12 mouse cellular contexts compared by ENCODE assay signal in the genomic region with DNA sequence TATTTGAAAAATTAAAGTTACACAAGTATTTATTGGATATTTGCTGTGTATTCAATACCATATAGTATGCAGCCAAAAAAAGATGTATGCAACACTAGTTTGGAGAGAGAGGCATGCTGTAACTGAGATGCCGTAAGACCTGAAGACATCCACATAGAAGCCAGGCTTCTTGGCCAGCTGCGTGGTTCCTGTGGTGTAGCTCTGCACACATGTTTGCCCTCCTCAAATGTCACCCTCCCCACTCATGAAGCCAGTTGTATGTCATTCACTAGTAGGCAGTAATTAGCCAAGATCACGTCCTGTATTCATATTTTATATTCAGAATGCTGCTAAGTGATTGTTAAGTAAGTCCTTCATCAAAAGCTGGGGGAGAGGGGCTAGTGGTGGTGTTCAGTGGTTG.
"Had no signal": no experiment of that assay in that cellular context is flagged by ENCODE, and none has a peak within 500 bp of the region (broad histone marks: within the 10 kb centered on the region; RNA-seq: fewer than 3 reads in every experiment).

No protein-coding gene starts in this region.

- H3K27me3 ChIP-seq: midbrain, embryonic 12.5 days; neural tube, embryonic 12.5 days had no signal

- H3K4me2 ChIP-seq: lung, embryonic 14.5 days; midbrain, embryonic 12.5 days; neural tube, embryonic 12.5 days had no signal

- DNase-seq: lung, adult 18-20 months; lung, embryonic 14.5 days; lung, postnatal 10 days; midbrain, embryonic 14.5 days; right cerebral cortex, postnatal 14 days; thymus, adult 18-20 months; thymus, postnatal 14 days; thymus, postnatal 36 days had no signal

- H3K4me3 ChIP-seq: midbrain, embryonic 10.5 days; midbrain, embryonic 12.5 days; neural tube, embryonic 12.5 days had no signal

- H3K27ac ChIP-seq: liver, embryonic 14.5 days; midbrain, embryonic 10.5 days; midbrain, embryonic 12.5 days; neural tube, embryonic 12.5 days had no signal

- H3K36me3 ChIP-seq: midbrain, embryonic 10.5 days; midbrain, embryonic 12.5 days; neural tube, embryonic 12.5 days had no signal
